Mouse (Mus musculus): Measurements from ENCODE around the gene Rgs7. TPM values are rescaled to one million over a fixed set of nuclear protein-coding genes. Genes with fewer than 3 reads are reported as not detected.
A peak's percentile ranks its signal among the peaks of the same experiment; 100 is the strongest.

Rgs7 gene
- polyA plus RNA-seq, 1 experiment from 2014 or later: 28.9 TPM

DNA sequence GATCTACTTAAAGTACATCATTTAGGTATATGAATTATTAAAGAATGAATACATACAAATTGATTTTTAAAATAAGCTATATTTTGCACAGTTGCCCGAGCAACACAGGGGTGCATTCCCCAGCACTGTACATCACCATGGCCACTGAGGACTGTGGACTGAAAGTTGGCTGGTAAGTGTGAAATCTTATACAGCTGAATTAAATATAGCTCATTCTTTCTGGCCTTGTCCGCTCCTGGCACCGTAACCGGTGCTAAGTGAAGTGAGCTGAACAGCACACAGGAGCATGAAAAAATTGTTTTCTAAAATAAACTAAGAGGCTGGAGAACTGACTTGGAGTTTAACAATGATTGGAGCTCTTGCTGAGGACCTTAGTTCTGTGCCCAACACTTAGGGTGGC, 71.4 kb downstream of the Rgs7 start:
- no peak overlapping the region for H3K4me3 ChIP-seq
- ATAC-seq (ENCODE audit: low FRiP score): no peak
- 86% methylated on average over 4 of the region's 4 CpGs for WGBS

DNA sequence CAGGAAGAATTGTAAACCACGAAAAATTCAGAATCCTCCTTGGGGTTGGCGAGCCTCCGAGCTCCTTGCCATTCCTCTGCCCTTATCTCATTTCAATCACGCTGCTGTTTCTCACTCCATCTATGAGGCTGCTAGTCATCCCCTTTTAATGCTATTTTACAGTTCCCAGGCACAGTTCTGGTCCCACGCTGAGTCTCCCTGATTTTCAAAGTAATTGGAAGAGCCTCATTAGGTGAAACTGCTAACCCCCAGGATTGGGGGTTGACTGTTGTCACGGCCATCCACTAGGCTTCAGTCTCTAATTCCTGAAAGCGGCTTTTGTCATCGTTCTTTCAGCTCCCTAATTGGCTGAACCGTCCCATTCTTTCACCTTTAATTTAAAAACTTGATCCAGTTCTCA, 76.6 kb downstream of the Rgs7 start:
- Histone ChIP-seq H3K27ac (peak overlapping the region; percentile 44; the same call in 1 of the 2 replicates), H3K4me1 (replicated peaks) (peaks cover 8% of the 10 kb centered on the region; the same call in 1 of the 2 replicates), H3K9me3 (no peaks in the 10 kb centered on the region), H3K36me3 (no peaks in the 10 kb centered on the region), H3K4me3 (no peak overlapping the region), H3K27me3 (no peaks in the 10 kb centered on the region), H3K9ac (no peak overlapping the region), H3K4me2 (no peak overlapping the region)
- WGBS: 63% methylated on average over 9 of the region's 9 CpGs
- ATAC-seq (ENCODE audit: low FRiP score): no peak

More for the DNA sequence above, 71.4 kb downstream of the Rgs7 start:
- Histone ChIP-seq H3K4me2 (no peak overlapping the region), H3K4me1 (replicated peaks) (peaks cover 3% of the 10 kb centered on the region; the same call in 1 of the 2 replicates), H3K36me3 (no peaks in the 10 kb centered on the region), H3K9me3 (no peaks in the 10 kb centered on the region), H3K27me3 (no peaks in the 10 kb centered on the region), H3K9ac (no peak overlapping the region), H3K27ac (no peak overlapping the region)

DNA sequence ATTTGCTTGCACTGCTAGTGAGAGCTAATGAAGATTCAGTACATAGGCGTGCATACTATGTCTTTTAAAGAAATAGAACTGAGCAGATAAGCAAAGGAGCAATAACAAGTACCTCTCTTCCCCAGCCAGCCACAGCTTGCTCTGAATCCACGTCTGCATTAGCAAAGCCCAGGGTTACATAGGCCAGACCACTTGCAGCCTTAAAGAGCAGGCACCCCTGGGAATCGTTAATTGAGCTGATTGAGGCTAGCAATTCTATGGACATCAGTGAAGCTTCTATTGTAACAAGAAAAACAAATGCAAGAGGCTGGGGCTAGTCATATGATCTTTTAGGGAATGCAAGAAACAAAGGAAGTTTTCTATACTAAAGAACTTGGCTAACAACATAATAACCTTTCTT, 81.9 kb downstream of the Rgs7 start:
- Histone ChIP-seq H3K4me1 (replicated peaks) (0 out of 2 replicates have a peak, but pooled peaks cover 3% of the 10 kb centered on the region), H3K36me3 (no peaks in the 10 kb centered on the region), H3K27ac (no peak overlapping the region), H3K4me3 (no peak overlapping the region), H3K9me3 (no peaks in the 10 kb centered on the region), H3K9ac (no peak overlapping the region), H3K4me2 (no peak overlapping the region), H3K27me3 (no peaks in the 10 kb centered on the region)
- no peak for ATAC-seq (ENCODE audit: low FRiP score)
- 28% methylated on average over 3 of the region's 3 CpGs for WGBS

DNA sequence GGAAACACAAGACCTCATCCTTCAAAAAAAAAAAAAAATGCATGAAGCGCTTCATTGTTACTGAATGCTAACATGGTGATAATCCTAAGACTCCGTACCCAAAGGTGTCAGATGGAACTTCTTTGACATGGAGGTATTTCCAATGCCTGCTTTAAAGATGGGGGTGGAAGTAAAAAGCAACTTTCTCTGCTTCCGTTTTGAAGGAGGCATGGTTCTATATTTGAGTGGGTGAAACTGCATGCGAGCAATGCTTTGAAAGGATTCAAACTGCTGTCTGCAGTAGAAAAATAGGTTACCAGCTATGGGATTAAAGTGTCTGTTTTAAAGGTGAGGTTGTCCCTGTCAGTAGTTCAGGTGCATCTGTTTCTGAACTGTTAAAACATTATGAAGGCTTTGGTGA, 100.4 kb downstream of the Rgs7 start:
- no peak for ATAC-seq (ENCODE audit: low FRiP score)
- 91% methylated on average over 4 of the region's 4 CpGs for WGBS

GRCm38 (mm10) chr1:175389250-175389649, 103.0 kb downstream of the Rgs7 start:
- 77% methylated on average over 5 of the region's 5 CpGs for WGBS
- H3K4me2 ChIP-seq: no peak overlapping the region
- no peaks in the 10 kb centered on the region for H3K36me3 ChIP-seq
- no peaks in the 10 kb centered on the region for H3K9me3 ChIP-seq
- no peak overlapping the region for H3K9ac ChIP-seq
- no peak overlapping the region for H3K27ac ChIP-seq
- no peak for ATAC-seq (ENCODE audit: low FRiP score)
- H3K4me1 ChIP-seq (replicated peaks): peaks cover 11% of the 10 kb centered on the region
- H3K4me3 ChIP-seq: no peak overlapping the region
- H3K27me3 ChIP-seq: no peaks in the 10 kb centered on the region

More for the DNA sequence above, 100.4 kb downstream of the Rgs7 start:
- no peaks in the 10 kb centered on the region for H3K4me1 ChIP-seq (replicated peaks)
- no peaks in the 10 kb centered on the region for H3K36me3 ChIP-seq
- H3K4me3 ChIP-seq: no peak overlapping the region
- no peaks in the 10 kb centered on the region for H3K9me3 ChIP-seq
- H3K9ac ChIP-seq: no peak overlapping the region
- no peaks in the 10 kb centered on the region for H3K27me3 ChIP-seq
- H3K27ac ChIP-seq: no peak overlapping the region
- no peak overlapping the region for H3K4me2 ChIP-seq

- Histone ChIP-seq H3K27ac (peak overlapping the region; percentile 64), H3K36me3 (no peaks in the 10 kb centered on the region), H3K9ac (no peak overlapping the region), H3K4me1 (replicated peaks) (peaks cover 11% of the 10 kb centered on the region), H3K4me3 (no peak overlapping the region), H3K27me3 (no peaks in the 10 kb centered on the region), H3K4me2 (0 out of 2 replicates have a peak overlapping the region, but pooled peaks have one; percentile 6), H3K9me3 (no peaks in the 10 kb centered on the region)
- 8% methylated on average over 3 of the region's 3 CpGs for WGBS
- ATAC-seq (ENCODE audit: low FRiP score): peak; percentile 92
Measured at GRCm38 (mm10) chr1:175385581-175386235, 106.6 kb downstream of the Rgs7 start.

- Histone ChIP-seq H3K27ac (no peak overlapping the region), H3K4me2 (no peak overlapping the region), H3K27me3 (no peaks in the 10 kb centered on the region), H3K4me3 (no peak overlapping the region), H3K36me3 (no peaks in the 10 kb centered on the region), H3K9ac (no peak overlapping the region), H3K4me1 (replicated peaks) (no peaks in the 10 kb centered on the region), H3K9me3 (no peaks in the 10 kb centered on the region)
- ATAC-seq (ENCODE audit: low FRiP score): no peak
Measured at GRCm38 (mm10) chr1:175372571-175372970, 119.7 kb downstream of the Rgs7 start.

DNA sequence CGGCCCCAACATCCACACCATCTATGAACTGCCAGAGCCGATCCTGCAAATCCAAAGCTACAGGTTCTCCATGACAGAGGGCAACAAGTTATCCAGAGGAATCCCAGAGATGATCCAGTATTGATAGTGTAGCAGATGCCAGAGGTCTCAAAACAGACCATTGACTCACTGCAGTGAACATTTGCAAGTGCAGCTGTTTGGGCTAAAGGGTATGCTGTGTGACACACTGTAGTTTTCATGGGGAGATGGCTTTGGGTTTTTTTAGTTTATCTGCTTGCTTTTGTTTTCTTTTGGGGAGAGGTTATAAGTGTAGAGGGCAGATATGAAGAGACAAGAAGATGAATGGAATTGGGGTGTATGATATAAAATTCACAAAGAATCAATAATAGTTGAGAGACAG, 124.2 kb downstream of the Rgs7 start:
- Histone ChIP-seq H3K9me3 (no peaks in the 10 kb centered on the region), H3K4me1 (replicated peaks) (no peaks in the 10 kb centered on the region), H3K9ac (no peak overlapping the region), H3K36me3 (no peaks in the 10 kb centered on the region), H3K4me3 (no peak overlapping the region), H3K27me3 (no peaks in the 10 kb centered on the region), H3K4me2 (no peak overlapping the region), H3K27ac (no peak overlapping the region)
- ATAC-seq (ENCODE audit: low FRiP score): no peak
- 93% methylated on average over 2 of the region's 2 CpGs for WGBS

DNA sequence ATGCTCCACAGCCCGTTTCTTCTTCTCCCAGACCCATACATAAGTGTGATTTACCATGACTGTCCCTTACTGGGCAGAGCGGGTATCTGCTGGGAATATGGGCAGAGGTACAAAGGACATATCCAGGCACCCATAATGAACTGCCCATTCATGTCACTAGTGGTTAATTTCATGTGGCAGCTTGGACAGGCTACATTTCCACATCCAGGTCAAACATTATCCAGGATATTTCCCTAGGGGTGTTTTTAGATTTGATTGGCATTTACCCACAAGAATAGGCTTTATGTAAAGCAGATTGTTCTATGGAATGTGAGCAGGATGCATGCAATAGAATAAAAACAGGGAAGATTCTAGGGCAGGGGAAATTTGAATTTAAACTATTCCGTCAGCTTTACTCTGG, 128.7 kb downstream of the Rgs7 start:
- Histone ChIP-seq H3K4me3 (no peak overlapping the region), H3K36me3 (no peaks in the 10 kb centered on the region), H3K4me2 (no peak overlapping the region), H3K4me1 (replicated peaks) (no peaks in the 10 kb centered on the region), H3K27ac (no peak overlapping the region), H3K27me3 (no peaks in the 10 kb centered on the region), H3K9ac (no peak overlapping the region), H3K9me3 (no peaks in the 10 kb centered on the region)
- ATAC-seq (ENCODE audit: low FRiP score): no peak
- 61% methylated on average over 3 of the region's 3 CpGs for WGBS

GRCm38 (mm10) chr1:175359411-175360366, 132.6 kb downstream of the Rgs7 start:
- Histone ChIP-seq H3K27ac (no peak overlapping the region), H3K9ac (no peak overlapping the region), H3K4me1 (replicated peaks) (no peaks in the 10 kb centered on the region), H3K36me3 (no peaks in the 10 kb centered on the region), H3K27me3 (no peaks in the 10 kb centered on the region), H3K9me3 (no peaks in the 10 kb centered on the region), H3K4me2 (no peak overlapping the region), H3K4me3 (no peak overlapping the region)
- WGBS: 57% methylated on average over 7 of the region's 7 CpGs
- ATAC-seq (ENCODE audit: low FRiP score): no peak

DNA sequence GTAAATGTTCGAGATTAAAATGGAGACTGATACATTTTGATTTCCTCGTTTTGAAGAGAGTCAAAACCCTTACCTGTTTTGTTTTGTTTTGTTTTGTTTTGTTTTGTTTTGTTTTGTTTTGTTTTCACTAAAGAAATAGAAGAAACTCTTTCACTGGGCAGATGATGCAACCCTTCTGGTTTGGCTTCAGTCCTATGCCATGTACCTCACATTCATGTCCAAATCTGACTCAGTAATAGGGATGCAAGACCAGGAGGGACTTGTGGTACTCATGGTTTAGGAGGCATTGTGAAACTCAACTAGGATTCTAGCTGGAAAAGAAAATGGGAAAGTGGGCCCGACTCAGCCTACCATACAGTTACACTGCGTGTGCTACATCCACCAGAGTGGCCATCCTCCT, 139.4 kb downstream of the Rgs7 start:
- WGBS: 89% methylated on average over 4 of the region's 4 CpGs
- H3K9ac ChIP-seq: no peak overlapping the region

GRCm38 (mm10) chr1:175346162-175346561, 146.1 kb downstream of the Rgs7 start:
- 82% methylated on average over 1 of the region's 1 CpGs for WGBS
- ATAC-seq (ENCODE audit: low FRiP score): no peak
- no peak overlapping the region for H3K27ac ChIP-seq
- no peak overlapping the region for H3K4me2 ChIP-seq
- no peaks in the 10 kb centered on the region for H3K4me1 ChIP-seq (replicated peaks)
- no peaks in the 10 kb centered on the region for H3K27me3 ChIP-seq
- H3K9me3 ChIP-seq: no peaks in the 10 kb centered on the region
- H3K4me3 ChIP-seq: no peak overlapping the region
- H3K9ac ChIP-seq: no peak overlapping the region
- H3K36me3 ChIP-seq: no peaks in the 10 kb centered on the region

More for the DNA sequence above, 139.4 kb downstream of the Rgs7 start:
- Histone ChIP-seq H3K4me3 (no peak overlapping the region), H3K27ac (no peak overlapping the region), H3K9me3 (no peaks in the 10 kb centered on the region), H3K4me2 (no peak overlapping the region), H3K36me3 (no peaks in the 10 kb centered on the region), H3K27me3 (no peaks in the 10 kb centered on the region), H3K4me1 (replicated peaks) (no peaks in the 10 kb centered on the region)
- no peak for ATAC-seq (ENCODE audit: low FRiP score)

Measured in hindbrain, embryonic 13.5 days (tissue).